Mouse (Mus musculus) CH12F3 (cell line): Measurements from ENCODE around the gene Wdr38.

Source experiments
- in situ Hi-C: fragments of 300-500 bp; cut with MboI; formaldehyde crosslinking; loops from 2 replicates; pipeline ENCODE4 v1.14.3; 2020; ENCODE audit warnings: low sequenced_read_pairs

Wdr38 gene

GRCm38 (mm10) chr2:39040215-39040614 is 42.9 kb downstream of the Wdr38 start:
- in situ Hi-C loops = no loop called here

DNA sequence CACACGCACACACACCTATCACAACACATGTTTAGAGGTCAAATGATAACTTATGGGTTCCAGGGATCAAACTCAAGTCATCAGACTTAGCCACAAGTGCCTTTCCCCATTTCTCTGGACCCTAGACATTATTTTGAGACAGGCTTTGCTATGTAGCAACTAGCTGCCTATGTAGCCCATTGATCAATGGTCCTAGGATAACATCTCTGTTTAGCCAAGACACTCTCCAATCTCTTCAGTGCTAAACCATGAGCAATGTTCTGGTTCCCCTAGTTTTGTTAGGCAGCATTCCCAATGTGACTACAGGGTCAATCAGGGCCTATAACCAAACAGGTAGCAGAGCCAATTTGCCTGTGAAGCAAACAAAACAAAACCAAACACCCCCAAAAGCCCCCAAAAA is 51.2 kb downstream of the Wdr38 start:
- in situ Hi-C loops = no loop called here
